Mouse (Mus musculus) brain, embryonic 14.5 days (tissue): Measurements from ENCODE around the gene Fbxo42. TPM values are rescaled to one million over a fixed set of nuclear protein-coding genes. Genes with fewer than 3 reads are reported as not detected.
"Not testable (repeated sequence)": the region's sequence is repeated elsewhere in the genome, so short reads cannot be mapped to it uniquely, and the experiment has no call there.

Experiments
- DNase-seq: peaks from one replicate; pipeline ENCODE4 v3.0.0-alpha.2; 2011; ENCODE audit warnings: low read depth
- CTCF ChIP-seq: fragments of 200-500 bp; IDR thresholded peaks from 2 replicates; pipeline ENCODE4 v1.5.1; 2012; ENCODE audit warnings: inconsistent platforms, mild to moderate bottlenecking, moderate library complexity, borderline replicate concordance; ENCODE audit not compliant: insufficient read depth, insufficient read length; ENCODE audit errors: extremely low read depth
- POLR2A ChIP-seq: fragments of 200-500 bp; IDR thresholded peaks from 2 replicates; pipeline ENCODE4 v1.6.1; 2012; ENCODE audit warnings: mild to moderate bottlenecking, inconsistent platforms, borderline replicate concordance; ENCODE audit not compliant: poor library complexity, insufficient read depth, insufficient read length, severe bottlenecking; ENCODE audit errors: extremely low read depth
- polyA plus RNA-seq: library from polyadenylated mRNA; depleted of rRNA; stranded (reverse); fragments of >200 nt; gene quantifications from 2 replicates; pipeline ENCODE4 v1.2.3, GENCODE M21; 2012

Gene Fbxo42
- polyA plus RNA-seq, 1 experiment, result 32.0 TPM

- no peak for TF ChIP-seq CTCF
- no peak for TF ChIP-seq POLR2A
- DNase-seq, result no peak
Observed at GRCm38 (mm10) chr4:141138425-141139115, 9.1 kb upstream of the Fbxo42 start.

DNA sequence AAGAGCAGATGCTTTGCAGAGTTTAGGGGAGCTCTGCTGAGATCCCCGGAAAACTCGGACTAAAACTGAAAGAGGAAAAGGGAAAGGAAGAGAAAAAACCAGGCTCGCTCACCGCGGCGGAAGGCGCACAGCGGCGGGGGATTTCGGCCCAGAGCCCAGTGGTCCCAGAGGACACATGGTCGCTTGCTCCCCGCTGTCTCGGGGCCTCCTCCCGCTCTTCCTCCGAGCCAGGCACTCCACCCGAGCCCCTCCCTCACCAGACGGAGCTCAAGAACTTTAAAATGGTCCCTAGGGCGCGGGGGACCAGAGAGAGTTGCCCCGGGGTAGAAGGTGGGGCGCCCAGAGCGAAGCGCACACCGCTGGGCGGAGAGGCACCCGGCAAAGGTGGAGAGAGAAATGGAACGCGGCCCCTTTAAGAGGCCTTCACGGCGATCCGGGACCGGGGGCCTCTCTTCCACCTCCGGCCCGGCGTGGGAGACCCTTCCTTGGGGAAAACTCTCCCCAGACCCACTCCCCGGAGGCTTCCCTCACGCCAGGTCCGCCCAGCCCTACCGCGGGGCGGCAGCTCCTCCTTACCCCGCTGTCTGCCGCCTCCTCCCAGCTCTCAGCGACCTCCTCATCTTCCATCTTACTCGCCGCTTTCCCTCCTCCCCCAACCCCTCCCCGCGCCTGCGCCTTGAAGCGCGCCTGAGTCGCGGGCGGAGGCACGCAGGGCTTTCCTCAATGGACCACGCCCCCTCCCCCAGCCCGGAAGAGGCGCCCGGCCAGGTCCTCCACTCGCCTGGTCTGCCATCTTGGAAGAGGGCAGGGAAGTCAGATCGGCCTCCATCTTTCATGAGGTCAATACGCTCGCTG is 8.4 kb upstream of the Fbxo42 start, which contains the start of gene Szrd1:
TSS of gene Szrd1 (minus strand) at position 660 of the 855 bp plus-strand sequence.
- peak; percentile 100 for DNase-seq
- TF ChIP-seq POLR2A, result peak; percentile 62; the same call in 1 of the 2 replicates
- no peak for TF ChIP-seq CTCF

DNA sequence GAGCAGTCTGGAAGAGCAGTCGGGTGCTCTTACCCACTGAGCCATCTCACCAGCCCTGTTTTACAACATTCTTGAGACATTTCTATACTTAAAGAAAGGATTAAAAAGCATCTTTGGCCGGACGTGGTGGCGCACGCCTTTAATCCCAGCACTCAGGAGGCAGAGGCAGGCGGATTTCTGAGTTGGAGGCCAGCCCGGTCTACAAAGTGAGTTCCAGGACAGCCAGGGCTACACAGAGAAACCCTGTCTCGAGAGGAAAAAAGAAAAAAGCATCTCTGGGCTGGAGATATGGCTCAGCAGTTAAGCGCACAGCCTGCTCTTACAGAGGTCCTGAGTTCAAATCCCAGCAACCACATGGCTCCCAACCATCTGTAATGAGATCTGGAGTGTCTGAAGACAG is 7.4 kb upstream of the Fbxo42 start:
- DNase-seq, result not testable (repeated sequence)

DNA sequence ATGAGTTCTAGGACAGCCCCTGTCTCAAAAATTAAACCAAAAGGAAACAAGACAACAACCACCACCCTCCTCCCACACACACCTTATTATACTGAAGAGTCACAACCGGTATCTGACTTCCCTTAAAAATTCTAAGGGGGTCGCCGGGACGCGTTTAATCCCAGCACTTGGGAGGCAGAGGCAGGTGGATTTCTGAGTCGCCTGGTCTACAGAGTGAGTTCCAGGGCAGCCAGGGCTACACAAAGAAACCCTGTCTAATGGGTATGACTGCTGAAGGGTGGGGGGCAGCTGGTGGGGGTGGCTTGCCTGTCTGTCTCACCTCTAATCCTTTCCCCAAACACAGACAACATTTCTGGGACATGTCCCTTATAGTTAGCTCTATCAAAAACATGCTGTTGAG is 6.7 kb upstream of the Fbxo42 start:
- TF ChIP-seq POLR2A (no peak), CTCF (no peak)
- DNase-seq, result no peak

- peak; percentile 81 for TF ChIP-seq CTCF
- no peak for TF ChIP-seq POLR2A
- peak; percentile 77 for DNase-seq
Observed at GRCm38 (mm10) chr4:141142285-141142811, 5.4 kb upstream of the Fbxo42 start.

- DNase-seq, result not testable (repeated sequence)
Observed at GRCm38 (mm10) chr4:141145124-141145523, 2.6 kb upstream of the Fbxo42 start.

DNA sequence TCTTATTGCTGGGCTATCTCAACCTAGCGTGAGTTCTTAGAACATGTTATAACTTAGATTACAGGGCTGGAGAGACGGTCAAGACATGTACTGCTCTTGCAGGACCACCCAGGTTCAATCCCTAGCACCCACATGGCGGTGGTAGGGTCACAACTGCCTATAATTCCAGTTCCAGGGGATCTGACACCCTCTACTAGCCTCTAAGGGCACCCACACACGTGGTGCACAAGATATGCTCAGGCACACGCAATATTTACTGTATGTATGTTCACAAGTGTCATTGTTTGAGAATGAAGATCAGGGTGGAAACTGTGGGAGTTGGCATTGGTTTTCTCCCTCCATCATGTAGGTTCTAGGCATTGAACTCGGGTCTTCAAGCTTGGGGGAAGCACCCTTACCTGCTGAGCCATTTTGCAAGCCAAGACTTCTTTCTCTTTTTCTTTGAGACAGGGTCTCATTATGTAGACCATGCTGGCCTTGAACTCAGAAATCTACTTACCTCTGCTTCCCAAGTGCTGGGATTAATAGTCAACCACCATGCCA is 1.2 kb upstream of the Fbxo42 start:
- DNase-seq, result no peak
- TF ChIP-seq POLR2A (no peak), CTCF (no peak)

DNA sequence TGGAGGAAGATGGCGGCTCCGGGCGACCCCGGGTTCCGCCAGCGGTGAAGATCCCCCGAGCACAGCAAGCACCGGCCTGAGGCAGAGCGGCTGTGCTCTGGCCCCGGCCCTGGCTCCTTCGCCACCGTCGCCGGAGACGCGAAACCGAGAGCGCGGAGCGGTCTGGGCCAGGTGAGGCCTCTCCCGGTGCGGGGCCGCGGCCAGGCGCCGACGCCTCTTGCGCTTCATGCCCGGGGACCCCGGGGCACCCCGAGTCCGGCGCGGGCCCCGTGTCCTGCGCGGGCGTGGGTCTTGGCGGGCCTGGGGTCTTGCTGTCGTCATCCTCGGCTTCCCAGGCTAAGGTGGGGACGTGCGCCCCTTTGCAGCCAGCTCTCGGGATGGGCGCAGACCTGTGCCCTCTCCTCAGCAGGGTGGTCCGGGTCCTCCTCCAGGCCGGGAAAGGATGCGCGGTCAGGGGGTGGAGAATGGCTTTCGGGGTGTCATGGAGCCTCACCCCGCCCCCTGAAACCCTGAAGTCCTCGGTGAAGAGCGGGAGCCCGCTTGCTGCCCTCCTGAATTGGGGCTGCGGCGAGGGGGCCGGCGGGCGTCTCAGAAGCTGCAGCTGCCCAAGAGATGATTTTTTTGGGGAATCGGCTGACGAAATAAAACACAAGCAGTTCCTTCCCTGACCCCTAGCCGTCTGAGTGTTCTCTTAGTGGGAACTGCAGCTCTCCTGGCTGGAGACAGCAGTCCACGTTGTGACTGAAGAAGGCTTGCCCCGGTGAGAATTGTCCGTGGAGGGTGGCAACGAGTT is 492 bp downstream of the Fbxo42 start:
- TF ChIP-seq CTCF (no peak), POLR2A (no peak)
- peak; percentile 52 for DNase-seq

DNA sequence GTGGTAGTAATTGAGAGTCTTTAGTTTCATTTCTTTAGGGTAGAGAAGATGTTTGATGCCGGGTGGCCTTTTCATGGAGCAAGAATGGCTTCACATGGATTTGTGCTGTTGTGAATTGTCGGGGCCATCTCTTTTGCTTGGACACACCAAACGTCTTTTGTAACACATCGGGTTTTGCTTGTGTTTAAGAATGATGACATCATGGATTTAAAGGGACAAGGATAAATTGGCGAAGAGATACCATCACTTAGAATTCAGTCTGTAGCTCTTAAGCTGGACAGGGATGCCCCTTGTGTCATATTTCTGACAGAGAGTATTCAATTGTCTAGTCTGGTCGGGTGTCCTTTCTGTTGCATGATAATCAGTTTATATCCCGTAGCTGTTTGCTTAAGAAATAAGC is 1.4 kb downstream of the Fbxo42 start:
- no peak for DNase-seq
- no peak for TF ChIP-seq CTCF
- TF ChIP-seq POLR2A, result no peak

GRCm38 (mm10) chr4:141157485-141157884 is 9.8 kb downstream of the Fbxo42 start:
- no peak for TF ChIP-seq POLR2A
- no peak for DNase-seq

- TF ChIP-seq POLR2A (no peak), CTCF (no peak)
Observed at GRCm38 (mm10) chr4:141158609-141159008, 10.9 kb downstream of the Fbxo42 start.

More at GRCm38 (mm10) chr4:141158609-141159008, 10.9 kb downstream of the Fbxo42 start:
- no peak for DNase-seq
